In the genomic region with DNA sequence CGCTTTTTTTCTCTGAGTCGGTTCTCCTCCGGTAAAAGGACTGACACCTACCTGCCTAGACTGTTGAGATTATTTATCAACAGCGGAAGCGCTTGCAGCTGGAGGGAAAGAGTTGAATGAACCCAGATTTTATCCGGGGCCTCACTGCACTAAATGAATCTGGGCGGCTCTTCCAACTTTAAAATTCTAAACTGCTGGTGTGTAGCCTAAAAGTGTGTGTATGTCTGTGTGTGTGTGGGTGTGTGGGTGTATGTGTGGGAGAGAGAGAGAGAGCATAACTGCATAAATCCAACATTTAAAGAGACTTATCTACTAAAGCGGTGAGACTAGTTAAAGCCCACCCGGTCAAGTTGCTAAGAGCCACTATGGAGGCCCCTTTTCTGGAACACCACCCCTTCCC, we compare ENCODE assay signal across 8 mouse cellular contexts. TPM values are rescaled to one million over a fixed set of nuclear protein-coding genes. Genes with fewer than 3 reads are reported as not detected.
DNase-seq lines count a peak whose midpoint lies in the region; ATAC-seq and TF ChIP-seq lines count a peak whose summit lies in the region.

No protein-coding gene starts in this region.

- H3K9me3 ChIP-seq in lung, embryonic 14.5 days (ENCODE audit: low read depth, low read length) = no peaks in the 10 kb centered on the region
- H3K9me3 ChIP-seq in embryonic facial prominence, embryonic 15.5 days (replicated peaks) = no peaks in the 10 kb centered on the region
- H3K9me3 ChIP-seq in intestine, embryonic 15.5 days = no peaks in the 10 kb centered on the region
- no peaks in the 10 kb centered on the region for H3K9me3 ChIP-seq in neural tube, embryonic 12.5 days

- WGBS in lung, embryonic 14.5 days = 20% methylated on average over 9 of the region's 9 CpGs
- WGBS in embryonic facial prominence, embryonic 15.5 days = 18% methylated on average over 9 of the region's 9 CpGs
- 15% methylated on average over 9 of the region's 9 CpGs for WGBS in intestine, embryonic 15.5 days
- WGBS in neural tube, embryonic 12.5 days = 34% methylated on average over 9 of the region's 9 CpGs

- TF ChIP-seq CTCF in lung, embryonic 14.5 days (IDR thresholded peaks at IDR 0.05; ENCODE audit: low read depth) = no peak

- ATAC-seq in lung, embryonic 14.5 days (ENCODE audit: insufficient read depth) = no peak
- no peak for ATAC-seq in embryonic facial prominence, embryonic 15.5 days (ENCODE audit: insufficient number of reproducible peaks, low FRiP score, low TSS enrichment, low read depth)
- no peak for ATAC-seq in intestine, embryonic 15.5 days
- no peak for ATAC-seq in neural tube, embryonic 12.5 days (ENCODE audit: low FRiP score, low read depth)

- H3K4me1 ChIP-seq in lung, embryonic 14.5 days (ENCODE audit: insufficient read depth) = no peaks in the 10 kb centered on the region; the same call in 1 of the 2 replicates
- H3K4me1 ChIP-seq in embryonic facial prominence, embryonic 15.5 days = peaks cover 36% of the 10 kb centered on the region
- H3K4me1 ChIP-seq in intestine, embryonic 15.5 days (replicated peaks) = peaks cover 20% of the 10 kb centered on the region
- H3K4me1 ChIP-seq in neural tube, embryonic 12.5 days = peaks cover 13% of the 10 kb centered on the region

- peak overlapping the region; percentile 58 for H3K9ac ChIP-seq in lung, embryonic 14.5 days
- peak overlapping the region; percentile 47 for H3K9ac ChIP-seq in embryonic facial prominence, embryonic 15.5 days
- H3K9ac ChIP-seq in intestine, embryonic 15.5 days = peak overlapping the region; percentile 57
- peak overlapping the region; percentile 90 for H3K9ac ChIP-seq in neural tube, embryonic 12.5 days

- peak overlapping the region; percentile 92 for H3K4me3 ChIP-seq in lung, embryonic 14.5 days (ENCODE audit: low read depth, low read length)
- H3K4me3 ChIP-seq in embryonic facial prominence, embryonic 15.5 days (replicated peaks) = peak overlapping the region; percentile 94
- peak overlapping the region; percentile 94 for H3K4me3 ChIP-seq in intestine, embryonic 15.5 days (replicated peaks)
- peak overlapping the region; percentile 39 for H3K4me3 ChIP-seq in neural tube, embryonic 12.5 days

- H3K27ac ChIP-seq in lung, embryonic 14.5 days (ENCODE audit: low read depth) = peak overlapping the region; percentile 40; the same call in 1 of the 2 replicates
- H3K27ac ChIP-seq in embryonic facial prominence, embryonic 15.5 days (replicated peaks) = peak overlapping the region; percentile 74
- H3K27ac ChIP-seq in intestine, embryonic 15.5 days = peak overlapping the region; percentile 74
- H3K27ac ChIP-seq in neural tube, embryonic 12.5 days = no peak overlapping the region

- peaks cover 7% of the 10 kb centered on the region; the same call in 1 of the 2 replicates for H3K36me3 ChIP-seq in lung, embryonic 14.5 days (ENCODE audit: insufficient read depth)
- H3K36me3 ChIP-seq in embryonic facial prominence, embryonic 15.5 days = no peaks in the 10 kb centered on the region
- H3K36me3 ChIP-seq in intestine, embryonic 15.5 days = no peaks in the 10 kb centered on the region
- H3K36me3 ChIP-seq in neural tube, embryonic 12.5 days = no peaks in the 10 kb centered on the region

- DNase-seq in lung, embryonic 14.5 days = no peak
- no peak for DNase-seq in lung, postnatal 14 days
- DNase-seq in adrenal gland, adult 2 months = no peak
- no peak for DNase-seq in gastrocnemius, postnatal 25 days
- no peak for DNase-seq in thymus, postnatal 4 days

- H3K4me2 ChIP-seq in lung, embryonic 14.5 days = peak overlapping the region; percentile 70
- peak overlapping the region; percentile 81 for H3K4me2 ChIP-seq in embryonic facial prominence, embryonic 15.5 days (replicated peaks)
- peak overlapping the region; percentile 63 for H3K4me2 ChIP-seq in intestine, embryonic 15.5 days (replicated peaks)
- peak overlapping the region; percentile 81 for H3K4me2 ChIP-seq in neural tube, embryonic 12.5 days (replicated peaks)

- no peaks in the 10 kb centered on the region for H3K27me3 ChIP-seq in lung, embryonic 14.5 days (ENCODE audit: insufficient read depth, low read length)
- no peaks in the 10 kb centered on the region for H3K27me3 ChIP-seq in embryonic facial prominence, embryonic 15.5 days
- H3K27me3 ChIP-seq in intestine, embryonic 15.5 days (replicated peaks) = no peaks in the 10 kb centered on the region
- H3K27me3 ChIP-seq in neural tube, embryonic 12.5 days (replicated peaks) = no peaks in the 10 kb centered on the region

RNA-seq across cellular contexts. Expression of a gene that starts 0.7 kb away (rescaled TPM):
- polyA plus RNA-seq in lung, embryonic 14.5 days (2014; fragmentation: Nextera tagmentation; extraction: Ambion mirVana) = 26.3 and 28.9 TPM in 2 replicates
- polyA plus RNA-seq in embryonic facial prominence, embryonic 15.5 days (2015; fragmentation: Nextera tagmentation; extraction: Ambion mirVana) = 30.1 and 33.6 TPM in 2 replicates
- polyA plus RNA-seq in intestine, embryonic 15.5 days (2015; fragmentation: Nextera tagmentation; extraction: Ambion mirVana) = 16.0 and 18.0 TPM in 2 replicates
- polyA plus RNA-seq in neural tube, embryonic 12.5 days (2016; fragmentation: Nextera tagmentation; extraction: Ambion mirVana) = 26.4 and 30.2 TPM in 2 replicates
- total RNA-seq in adrenal gland, adult 2 months (2021) = 10 to 100 TPM; 27.3 to 30.0 TPM
- polyA plus RNA-seq in adrenal gland, adult 2 months (2012; rRNA removed) = 33.0 and 39.6 TPM in 2 replicates
- total RNA-seq in gastrocnemius, postnatal 25 days (2021) = 10 to 100 TPM; 18.9 to 20.5 TPM

RNA-seq across cellular contexts. Expression of a gene that starts 44.0 kb away (rescaled TPM):
- polyA plus RNA-seq in lung, embryonic 14.5 days (2014; fragmentation: Nextera tagmentation; extraction: Ambion mirVana) = 0.42 and 0.46 TPM in 2 replicates
- polyA plus RNA-seq in embryonic facial prominence, embryonic 15.5 days (2015; fragmentation: Nextera tagmentation; extraction: Ambion mirVana) = 1.9 TPM in 2 replicates
- polyA plus RNA-seq in intestine, embryonic 15.5 days (2015; fragmentation: Nextera tagmentation; extraction: Ambion mirVana) = 0.88 and 1.0 TPM in 2 replicates
- polyA plus RNA-seq in neural tube, embryonic 12.5 days (2016; fragmentation: Nextera tagmentation; extraction: Ambion mirVana) = 1.1 and 1.3 TPM in 2 replicates
- total RNA-seq in adrenal gland, adult 2 months (2021) = under 1 TPM; 0.17 to 0.55 TPM
- polyA plus RNA-seq in adrenal gland, adult 2 months (2012; rRNA removed) = 0.45 and 0.86 TPM in 2 replicates
- 1 to 10 TPM; 2.4 to 3.6 TPM for total RNA-seq in gastrocnemius, postnatal 25 days (2021)

Comparison
In these comparisons a context has a peak if more than half of its experiments do, and no peak if none do; other contexts are left out.
1. H3K4me3 ChIP-seq: peak in every context shown above with its lines; median percentile 94 in embryonic facial prominence, embryonic 15.5 days; 94 in intestine, embryonic 15.5 days; 92 in lung, embryonic 14.5 days; 39 in neural tube, embryonic 12.5 days.